Mouse (Mus musculus) myocyte (in vitro differentiated cells): ENCODE results near the gene Sgpp2. TPM values are rescaled to one million over a fixed set of nuclear protein-coding genes. Genes with fewer than 3 reads are reported as not detected.

Source experiments
- H3K27me3 ChIP-seq: one replicate; pipeline ENCODE4 v1.6.1; 2011; ENCODE audit not compliant: control insufficient read depth, insufficient read depth, insufficient read length
- H3K36me3 ChIP-seq: one replicate; pipeline ENCODE4 v1.6.1; 2011; ENCODE audit not compliant: control insufficient read depth, insufficient read depth
- H3K4me2 ChIP-seq: one replicate; pipeline ENCODE4 v1.6.1; 2011; ENCODE audit warnings: low read depth, control low read depth
- H3K4me3 ChIP-seq: one replicate; pipeline ENCODE4 v1.5.1; 2011; ENCODE audit warnings: mild to moderate bottlenecking, control low read depth, moderate library complexity
- H3K79me2 ChIP-seq: one replicate; pipeline ENCODE4 v1.6.1; 2011; ENCODE audit not compliant: control insufficient read depth, insufficient read depth
- H3ac ChIP-seq: one replicate; pipeline ENCODE4 v1.6.1; 2011; ENCODE audit not compliant: control insufficient read depth, insufficient read length
- CEBPB ChIP-seq: IDR thresholded peaks from 2 replicates; pipeline ENCODE4 v1.6.1; 2011; ENCODE audit warnings: mild to moderate bottlenecking, moderate library complexity; ENCODE audit not compliant: poor library complexity, insufficient read depth, severe bottlenecking
- E2F4 ChIP-seq: IDR thresholded peaks from one replicate; pipeline ENCODE4 v1.6.1; 2011; ENCODE audit warnings: mild to moderate bottlenecking, control low read depth, moderate library complexity; ENCODE audit not compliant: insufficient read depth
- MAX ChIP-seq: IDR thresholded peaks from one replicate; pipeline ENCODE4 v1.6.1; 2011; ENCODE audit warnings: low read depth, mild to moderate bottlenecking, control low read depth
- MYOD1 ChIP-seq, 3 experiments: IDR thresholded peaks; one replicate each; pipeline ENCODE4 v1.6.1; 2011; ENCODE audit warnings: control low read depth in 2 of 3, low read depth in 2 of 3, mild to moderate bottlenecking in 2 of 3, moderate library complexity in 1 of 3; ENCODE audit not compliant: insufficient read length in 2 of 3, control insufficient read depth in 1 of 3
- MYOG ChIP-seq, 3 experiments: IDR thresholded peaks; one replicate each; pipeline ENCODE4 v1.6.1; 2011; ENCODE audit warnings: control low read depth in 2 of 3, low read depth in 2 of 3, mild to moderate bottlenecking in 2 of 3; ENCODE audit not compliant: insufficient read length in 2 of 3, control insufficient read depth in 1 of 3, insufficient read depth in 1 of 3
- POLR2A ChIP-seq: IDR thresholded peaks from one replicate; pipeline ENCODE4 v1.6.1; 2011; ENCODE audit warnings: low read depth, mild to moderate bottlenecking, control low read depth, moderate library complexity; ENCODE audit not compliant: insufficient read length
- POLR2AphosphoS2 ChIP-seq: IDR thresholded peaks from one replicate; pipeline ENCODE4 v1.6.1; 2011; ENCODE audit warnings: low read depth, control low read depth; ENCODE audit not compliant: insufficient read length
- REST ChIP-seq: IDR thresholded peaks from one replicate; pipeline ENCODE4 v1.6.1; 2011; ENCODE audit warnings: mild to moderate bottlenecking, control low read depth, moderate library complexity; ENCODE audit not compliant: insufficient read depth, insufficient read length
- SRF ChIP-seq: IDR thresholded peaks from one replicate; pipeline ENCODE4 v1.6.1; 2011; ENCODE audit warnings: low read depth; ENCODE audit not compliant: control insufficient read depth, insufficient read length
- TCF12 ChIP-seq: IDR thresholded peaks from one replicate; pipeline ENCODE4 v1.6.1; 2011; ENCODE audit warnings: mild to moderate bottlenecking, control low read depth; ENCODE audit not compliant: poor library complexity, insufficient read depth, severe bottlenecking
- TCF3 ChIP-seq: IDR thresholded peaks from one replicate; pipeline ENCODE4 v1.6.1; 2011; ENCODE audit warnings: low read depth, control low read depth; ENCODE audit not compliant: insufficient read length
- USF1 ChIP-seq: IDR thresholded peaks from one replicate; pipeline ENCODE4 v1.6.1; 2011; ENCODE audit warnings: low read depth, mild to moderate bottlenecking, control low read depth, moderate library complexity
- polyA plus RNA-seq: library from polyadenylated mRNA; unstranded; fragments of >200 nt; fragmentation: generic; extraction: Trizol; gene quantifications from one replicate; pipeline ENCODE4 v1.2.1, GENCODE M21; 2012; ENCODE audit warnings: missing spikeins

The Sgpp2 gene
- polyA plus RNA-seq, 1 experiment = 0.10 TPM

GRCm38 (mm10) chr1:78353254-78353653 lies 43.1 kb downstream of the Sgpp2 start:
- Histone ChIP-seq H3ac (no peak overlapping the region), H3K36me3 (no peaks in the 10 kb centered on the region), H3K4me2 (no peak overlapping the region), H3K79me2 (no peaks in the 10 kb centered on the region), H3K4me3 (no peak overlapping the region), H3K27me3 (no peaks in the 10 kb centered on the region)
- no peak for TF ChIP-seq POLR2A
- TF ChIP-seq REST = no peak
- TF ChIP-seq CEBPB = no peak
- no peak for TF ChIP-seq SRF
- TF ChIP-seq TCF3 = no peak
- TF ChIP-seq USF1 = no peak
- TF ChIP-seq E2F4 = no peak
- TF ChIP-seq POLR2AphosphoS2 = no peak
- TF ChIP-seq MYOG (IDR thresholded peaks at IDR 0.05; ENCODE audit: control insufficient read depth in 1 of 3, insufficient read depth in 1 of 3, insufficient read length in 2 of 3, low read depth in 2 of 3) = no peak
- TF ChIP-seq MAX = no peak
- TF ChIP-seq TCF12 = no peak
- no peak for TF ChIP-seq MYOD1 (IDR thresholded peaks at IDR 0.05; ENCODE audit: control insufficient read depth in 1 of 3, insufficient read length in 2 of 3, low read depth in 2 of 3)

- H3K36me3 ChIP-seq = no peaks in the 10 kb centered on the region
- H3K79me2 ChIP-seq = no peaks in the 10 kb centered on the region
- TF ChIP-seq SRF (no peak), USF1 (no peak), POLR2A (no peak), REST (no peak), TCF12 (no peak), TCF3 (no peak)
- H3K27me3 ChIP-seq = no peaks in the 10 kb centered on the region
- no peak overlapping the region for H3K4me3 ChIP-seq
- no peak overlapping the region for H3K4me2 ChIP-seq
- H3ac ChIP-seq = no peak overlapping the region
Measured at GRCm38 (mm10) chr1:78355123-78355522, 45.0 kb downstream of the Sgpp2 start.

DNA sequence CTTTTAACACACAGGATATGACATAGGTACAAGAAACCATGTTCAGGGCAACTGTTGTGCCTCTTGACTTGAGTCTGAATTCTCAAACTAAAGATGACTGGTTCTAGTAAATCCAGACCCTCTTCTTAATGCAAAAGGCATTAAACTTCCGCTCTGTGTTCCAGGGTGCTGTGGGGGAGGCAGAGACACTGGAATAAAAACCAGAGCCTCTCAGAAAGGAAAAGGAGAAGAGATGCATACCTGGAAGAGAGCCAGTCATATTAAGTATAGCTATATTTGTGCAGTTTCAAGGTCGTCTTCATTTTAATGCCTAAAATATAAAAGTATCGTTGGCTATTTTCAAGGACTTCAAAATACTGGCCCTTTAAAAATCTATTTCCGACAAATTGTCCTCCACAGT lies 47.3 kb downstream of the Sgpp2 start:
- Histone ChIP-seq H3K4me2 (no peak overlapping the region), H3K36me3 (no peaks in the 10 kb centered on the region), H3ac (no peak overlapping the region), H3K27me3 (no peaks in the 10 kb centered on the region), H3K79me2 (no peaks in the 10 kb centered on the region), H3K4me3 (no peak overlapping the region)
- TF ChIP-seq USF1 = no peak
- no peak for TF ChIP-seq POLR2A
- no peak for TF ChIP-seq MAX
- no peak for TF ChIP-seq TCF12
- TF ChIP-seq E2F4 = no peak
- TF ChIP-seq POLR2AphosphoS2 = no peak
- TF ChIP-seq MYOG (IDR thresholded peaks at IDR 0.05; ENCODE audit: control insufficient read depth in 1 of 3, insufficient read depth in 1 of 3, insufficient read length in 2 of 3, low read depth in 2 of 3) = no peak

DNA sequence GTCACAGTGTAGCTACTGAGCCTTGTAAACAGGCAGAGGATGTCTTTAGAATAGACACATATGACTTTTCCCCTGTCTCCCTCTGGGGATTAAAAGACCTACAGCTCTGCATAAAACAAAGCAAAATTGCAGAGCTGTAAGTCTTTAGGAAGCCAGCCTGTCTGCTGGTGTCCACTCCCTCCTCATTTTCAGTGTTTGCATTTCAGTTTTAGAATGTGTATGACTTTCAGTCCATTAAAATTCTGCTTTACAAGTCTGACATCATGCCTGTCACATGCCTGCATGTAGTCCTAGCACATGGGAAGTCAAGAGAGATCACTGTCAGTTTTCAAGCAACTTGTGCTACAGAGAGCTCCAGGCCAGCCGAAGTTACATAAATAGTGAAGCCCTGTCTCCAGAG lies 47.7 kb downstream of the Sgpp2 start:
- no peak overlapping the region for H3K4me2 ChIP-seq
- H3K27me3 ChIP-seq = no peaks in the 10 kb centered on the region
- TF ChIP-seq SRF = no peak
- TF ChIP-seq E2F4 = no peak
- no peak for TF ChIP-seq POLR2A
- no peak for TF ChIP-seq MYOG (IDR thresholded peaks at IDR 0.05; ENCODE audit: control insufficient read depth in 1 of 3, insufficient read depth in 1 of 3, insufficient read length in 2 of 3, low read depth in 2 of 3)
- TF ChIP-seq MAX = no peak
- no peak for TF ChIP-seq MYOD1 (IDR thresholded peaks at IDR 0.05; ENCODE audit: control insufficient read depth in 1 of 3, insufficient read length in 2 of 3, low read depth in 2 of 3)
- no peak for TF ChIP-seq USF1
- TF ChIP-seq TCF12 = no peak
- no peak for TF ChIP-seq POLR2AphosphoS2
- no peak for TF ChIP-seq TCF3
- no peak for TF ChIP-seq CEBPB
- TF ChIP-seq REST = no peak
- no peak overlapping the region for H3ac ChIP-seq
- H3K79me2 ChIP-seq = no peaks in the 10 kb centered on the region
- H3K4me3 ChIP-seq = no peak overlapping the region
- no peaks in the 10 kb centered on the region for H3K36me3 ChIP-seq

DNA sequence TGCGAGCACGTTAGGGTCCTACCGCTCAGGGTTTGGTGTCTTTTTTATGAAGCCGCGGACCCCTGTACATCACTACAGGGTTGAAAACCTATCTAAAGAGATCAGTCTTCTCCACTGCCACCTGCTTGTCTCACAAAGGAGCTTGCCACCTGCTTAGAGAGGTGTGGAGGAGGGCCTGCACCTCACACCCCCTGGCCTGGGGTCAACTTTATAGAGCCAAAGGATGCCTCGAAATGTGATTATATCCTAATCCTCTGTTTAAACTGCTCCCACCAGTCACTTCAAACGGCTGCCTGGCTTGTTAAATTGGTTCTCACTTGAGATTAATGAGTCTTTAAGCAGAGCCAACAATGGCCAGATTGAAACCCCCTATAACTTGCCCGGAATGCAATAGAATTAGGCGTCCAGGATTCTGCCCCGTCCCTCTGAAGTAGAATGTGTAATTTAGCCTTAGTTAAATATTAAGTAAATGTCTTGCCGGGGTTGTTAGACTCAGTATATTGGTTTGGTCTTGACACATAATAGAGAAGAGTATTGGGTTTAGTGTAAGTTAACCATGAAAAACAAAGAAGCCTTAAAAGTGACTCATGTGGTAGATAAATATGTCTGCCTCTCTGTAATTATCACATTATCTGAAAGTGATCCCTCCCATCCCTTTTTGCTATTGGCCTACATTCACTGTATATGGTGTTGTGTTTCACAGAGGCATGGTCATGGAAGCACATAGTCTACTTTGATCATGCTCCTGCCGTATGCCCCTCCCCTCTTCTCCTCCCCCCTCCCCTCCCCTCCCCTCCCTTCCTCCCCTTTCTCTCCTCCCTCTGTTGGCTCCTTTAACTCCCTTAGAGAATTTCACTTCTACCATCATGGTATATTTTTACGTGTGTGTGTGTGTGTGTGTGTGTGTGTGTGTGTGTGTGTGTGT lies 54.1 kb downstream of the Sgpp2 start:
- Histone ChIP-seq H3K36me3 (no peaks in the 10 kb centered on the region), H3K27me3 (no peaks in the 10 kb centered on the region), H3K4me2 (no peak overlapping the region), H3K79me2 (no peaks in the 10 kb centered on the region), H3ac (no peak overlapping the region), H3K4me3 (no peak overlapping the region)
- TF ChIP-seq MYOD1 (IDR thresholded peaks at IDR 0.05; ENCODE audit: control insufficient read depth in 1 of 3, insufficient read length in 2 of 3, low read depth in 2 of 3) (no peak), MYOG (IDR thresholded peaks at IDR 0.05; ENCODE audit: control insufficient read depth in 1 of 3, insufficient read depth in 1 of 3, insufficient read length in 2 of 3, low read depth in 2 of 3) (no peak), REST (no peak), TCF3 (no peak), USF1 (no peak), CEBPB (no peak), SRF (no peak), MAX (no peak), POLR2A (no peak), POLR2AphosphoS2 (no peak), TCF12 (no peak), E2F4 (no peak)
